Mouse (Mus musculus) retina, embryonic 14.5 days (tissue): ENCODE measurements around the gene Cd164.

Experiments used
- DNase-seq: peaks from one replicate; pipeline ENCODE4 v3.0.0-alpha.2; 2015; ENCODE audit warnings: low spot score

The Cd164 gene

GRCm38 (mm10) chr10:41500941-41501340, 18.3 kb upstream of the Cd164 start:
- no peak for DNase-seq

DNA sequence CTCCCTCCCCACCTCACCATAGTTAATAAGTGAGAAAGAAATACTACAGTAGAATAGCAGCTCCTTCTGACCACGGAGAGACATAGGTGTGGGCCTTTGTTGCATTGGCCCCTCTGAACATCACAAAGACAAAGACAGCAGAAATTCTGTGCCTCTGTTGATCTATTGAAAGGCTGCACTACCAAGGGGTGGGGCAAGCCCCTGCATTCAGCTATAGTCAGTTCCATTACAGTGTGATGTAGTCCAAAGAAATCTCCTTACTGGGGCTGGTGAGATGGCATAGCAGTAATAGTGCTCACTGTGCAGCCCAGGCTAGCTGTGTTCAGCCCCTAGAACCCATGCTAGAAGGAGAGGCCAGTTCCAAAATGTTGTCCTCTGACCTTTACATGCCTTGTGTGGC, 14.2 kb upstream of the Cd164 start:
- no peak for DNase-seq

GRCm38 (mm10) chr10:41505446-41505845, 13.8 kb upstream of the Cd164 start:
- DNase-seq: peak; percentile 89

- peak; percentile 57 for DNase-seq
Measured at GRCm38 (mm10) chr10:41509160-41509559, 10.1 kb upstream of the Cd164 start.

GRCm38 (mm10) chr10:41514301-41514700, 4.9 kb upstream of the Cd164 start:
- DNase-seq: no peak

GRCm38 (mm10) chr10:41514921-41515320, 4.3 kb upstream of the Cd164 start:
- DNase-seq: no peak

DNA sequence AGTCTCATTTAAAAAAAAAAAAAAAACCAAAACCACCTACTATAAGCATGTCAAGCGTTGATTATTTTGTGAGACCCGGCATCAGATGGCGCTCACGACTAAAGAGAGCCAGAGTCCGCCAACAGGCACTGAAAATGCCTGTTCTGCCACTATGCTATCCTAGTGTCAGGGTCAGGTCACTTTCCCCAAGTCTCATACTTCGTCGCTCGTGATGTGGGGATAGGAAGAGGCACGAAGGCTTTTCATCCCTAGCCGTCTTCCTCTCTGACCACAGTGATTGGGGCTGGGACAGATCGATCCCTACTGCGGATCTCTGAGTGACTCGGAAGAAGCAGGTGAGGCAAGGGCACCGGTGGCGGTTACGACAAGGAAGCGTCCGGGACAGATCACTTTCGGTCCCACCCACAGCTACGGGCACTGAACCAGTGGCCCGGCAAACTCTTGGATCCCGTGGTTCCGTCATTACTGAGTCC, 670 bp upstream of the Cd164 start:
- DNase-seq: peak; percentile 80

- DNase-seq: peak; percentile 69
Measured at GRCm38 (mm10) chr10:41519640-41520409, 611 bp downstream of the Cd164 start.

DNA sequence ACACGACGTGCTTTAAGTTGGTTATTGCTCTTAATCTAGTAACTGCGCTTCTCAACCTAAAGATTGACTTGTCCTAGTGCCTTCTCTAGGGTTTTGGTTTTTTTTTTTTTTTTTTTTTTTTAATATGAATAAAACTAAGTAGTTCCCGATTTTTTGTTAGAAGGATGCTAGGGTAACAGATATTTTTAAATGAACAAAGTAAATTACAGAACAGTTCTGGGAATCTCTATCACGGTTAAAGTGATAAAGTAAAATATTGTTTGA, 1.1 kb downstream of the Cd164 start:
- DNase-seq: no peak

- DNase-seq: no peak
Measured at GRCm38 (mm10) chr10:41523386-41523785, 4.2 kb downstream of the Cd164 start.

DNA sequence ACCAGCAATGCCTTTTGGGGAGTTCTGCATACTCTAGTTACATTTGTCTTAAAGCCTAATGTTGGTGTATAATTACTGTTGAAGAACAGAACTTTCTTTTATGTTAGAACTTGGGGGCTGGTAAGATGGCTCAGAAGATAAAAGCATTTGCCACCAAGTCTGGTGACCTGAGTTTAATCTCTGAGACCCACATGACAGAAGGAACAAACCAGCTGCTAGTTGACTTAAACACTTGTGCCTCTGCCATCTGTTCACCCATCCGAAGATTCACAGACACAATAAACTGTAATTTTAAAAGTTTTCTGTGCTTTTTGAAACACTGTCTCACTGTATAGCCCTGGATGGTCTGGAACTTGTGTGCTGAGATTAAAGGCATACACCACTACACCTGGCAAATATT, 6.5 kb downstream of the Cd164 start:
- no peak for DNase-seq

GRCm38 (mm10) chr10:41529972-41530371, 10.8 kb downstream of the Cd164 start:
- no peak for DNase-seq

GRCm38 (mm10) chr10:41535991-41536390, 16.8 kb downstream of the Cd164 start:
- DNase-seq: no peak

DNA sequence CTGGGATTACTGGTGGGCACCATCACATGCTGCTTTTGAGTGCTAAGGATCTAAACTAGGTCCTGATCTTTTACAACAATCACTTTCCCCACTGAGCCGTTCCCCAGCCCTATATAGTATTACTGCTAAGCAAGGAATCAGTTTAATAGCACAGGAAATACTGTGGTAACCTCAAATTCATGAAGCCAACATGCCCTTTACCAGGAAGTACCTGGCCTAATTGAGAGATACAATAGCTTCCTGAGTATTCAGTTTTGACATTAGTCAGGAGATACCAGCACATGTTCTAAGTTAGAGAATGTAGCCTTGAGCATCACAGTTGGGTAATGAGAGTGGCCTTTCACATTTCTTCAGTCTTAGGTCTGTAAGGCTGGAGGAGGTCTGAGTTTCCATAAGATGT, 17.5 kb downstream of the Cd164 start:
- no peak for DNase-seq

DNA sequence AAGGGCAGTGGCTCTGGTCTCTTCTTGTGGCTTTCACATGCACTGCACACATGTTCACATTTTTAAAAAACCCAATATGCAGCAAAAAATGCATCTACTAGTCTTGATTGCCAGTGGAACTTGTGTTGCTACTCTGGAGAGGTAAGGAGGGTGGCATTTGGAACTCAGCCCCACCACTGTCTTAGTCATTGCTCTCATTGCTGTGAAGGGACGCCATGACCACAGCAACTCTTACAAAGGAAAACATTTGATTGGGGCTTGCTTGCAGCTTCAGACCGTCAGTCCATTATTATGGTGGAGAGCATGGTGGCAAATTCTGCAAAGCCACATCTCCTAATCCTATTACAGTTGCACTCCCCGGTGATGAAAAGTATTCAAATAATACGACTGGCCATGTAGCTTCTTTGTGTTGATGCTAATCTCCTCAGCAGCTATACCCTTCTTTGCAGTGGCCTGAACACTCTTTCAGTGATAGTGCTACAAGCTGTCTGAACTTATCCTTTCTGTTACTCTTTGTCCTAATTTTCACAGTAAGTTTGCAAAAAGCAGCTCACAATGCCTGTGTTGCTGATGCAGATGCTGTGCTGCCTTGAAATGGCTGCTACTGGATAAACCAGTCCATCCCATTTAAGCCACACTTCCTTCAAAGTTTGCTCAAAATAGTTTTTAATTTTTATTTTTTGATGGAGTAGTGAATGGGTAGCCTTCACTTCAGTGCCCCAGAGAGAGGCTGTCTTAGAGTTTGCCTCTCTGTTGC, 18.2 kb downstream of the Cd164 start:
- no peak for DNase-seq

DNA sequence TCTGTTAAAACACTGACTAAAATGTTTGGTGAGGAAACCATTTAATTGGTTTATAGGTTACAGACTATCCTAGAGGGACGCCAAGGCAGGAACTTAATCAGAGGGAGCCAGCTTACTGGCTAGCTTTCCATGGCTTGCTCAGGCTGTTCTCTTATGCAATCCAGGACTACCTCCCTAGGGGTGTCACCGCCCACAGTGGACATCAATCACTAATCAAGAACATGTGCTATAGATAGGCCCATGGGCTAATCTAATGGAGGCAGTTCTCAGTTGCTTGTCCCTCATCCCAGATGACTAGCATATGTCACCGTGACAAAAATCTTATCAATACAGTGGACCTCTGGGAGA, 18.7 kb downstream of the Cd164 start:
- DNase-seq: no peak

DNA sequence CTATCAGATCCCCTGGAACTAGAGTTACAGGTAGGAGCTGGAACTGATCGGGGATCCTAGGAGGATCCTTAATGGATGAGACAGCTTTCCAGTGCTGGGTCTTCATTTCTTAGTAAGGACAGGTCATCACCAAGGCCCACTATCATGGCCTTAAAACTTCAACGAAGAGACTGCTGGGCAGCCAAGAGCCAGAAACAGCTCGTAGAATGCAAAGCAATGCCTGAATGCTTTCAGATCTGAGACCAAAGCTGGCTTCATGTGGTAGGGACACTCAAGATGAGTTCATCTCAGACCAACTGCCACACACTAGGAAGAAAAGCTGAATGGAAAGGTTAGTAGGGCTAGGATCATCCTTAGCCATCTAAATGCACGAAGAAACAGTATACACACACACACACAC, 19.8 kb downstream of the Cd164 start:
- DNase-seq: no peak

DNA sequence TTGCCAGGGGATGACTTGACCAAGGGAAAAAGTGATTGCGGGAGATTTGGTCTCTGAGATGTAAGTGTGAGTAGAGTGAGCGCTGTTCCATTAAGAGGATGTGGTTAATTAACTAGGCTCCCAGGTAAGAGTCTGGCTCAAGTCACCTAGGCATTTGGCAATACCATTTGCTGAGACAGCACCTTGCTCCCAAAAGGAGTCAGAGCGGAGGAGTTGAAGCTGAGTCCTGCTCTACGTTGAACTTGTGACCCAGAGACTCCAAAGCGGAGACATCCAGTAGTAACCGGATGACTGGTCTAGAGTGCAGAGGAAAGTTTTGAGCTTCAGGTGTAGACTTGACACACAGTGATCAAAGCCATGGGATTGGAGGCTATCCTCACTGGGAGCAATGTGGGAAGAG, 22.8 kb downstream of the Cd164 start:
- DNase-seq: no peak

DNA sequence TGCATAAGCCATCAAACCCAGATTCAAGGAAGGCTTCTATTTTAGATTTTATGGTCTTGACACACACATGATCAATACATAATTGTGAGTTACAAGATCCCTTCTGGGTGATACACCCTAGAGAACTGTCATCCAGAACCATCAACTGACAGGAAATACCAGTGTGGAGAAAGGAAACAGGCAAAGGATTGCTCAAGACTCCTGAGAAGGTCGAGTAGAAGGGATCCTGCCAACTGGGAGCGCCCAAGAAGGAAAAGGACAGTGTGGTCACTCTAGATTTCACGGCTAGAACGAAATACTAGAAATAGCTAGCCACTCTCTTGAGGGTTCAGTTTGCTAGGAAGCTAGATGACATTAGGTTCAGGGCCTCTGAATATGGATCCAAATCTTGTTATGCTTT, 24.2 kb downstream of the Cd164 start:
- DNase-seq: no peak

DNA sequence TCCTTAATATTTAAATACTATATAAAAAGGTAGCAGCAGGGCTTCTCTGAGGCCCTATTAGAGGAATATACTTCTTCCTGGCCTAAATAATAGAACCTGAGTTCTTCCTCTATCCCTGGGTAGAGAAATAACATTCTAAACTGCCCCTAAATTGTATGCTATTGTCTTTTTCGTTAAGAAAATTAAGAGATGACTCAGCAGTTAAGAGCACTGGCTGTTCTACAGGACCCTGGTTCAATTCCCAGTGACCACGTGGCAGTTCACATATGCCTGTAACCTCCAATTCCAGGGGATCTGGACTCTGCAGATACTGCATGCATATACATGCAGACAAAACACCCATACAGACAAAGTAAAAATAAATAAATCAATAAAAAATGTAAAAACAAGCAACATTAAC, 24.6 kb downstream of the Cd164 start:
- no peak for DNase-seq

GRCm38 (mm10) chr10:41544481-41545190, 25.4 kb downstream of the Cd164 start:
- no peak for DNase-seq

DNA sequence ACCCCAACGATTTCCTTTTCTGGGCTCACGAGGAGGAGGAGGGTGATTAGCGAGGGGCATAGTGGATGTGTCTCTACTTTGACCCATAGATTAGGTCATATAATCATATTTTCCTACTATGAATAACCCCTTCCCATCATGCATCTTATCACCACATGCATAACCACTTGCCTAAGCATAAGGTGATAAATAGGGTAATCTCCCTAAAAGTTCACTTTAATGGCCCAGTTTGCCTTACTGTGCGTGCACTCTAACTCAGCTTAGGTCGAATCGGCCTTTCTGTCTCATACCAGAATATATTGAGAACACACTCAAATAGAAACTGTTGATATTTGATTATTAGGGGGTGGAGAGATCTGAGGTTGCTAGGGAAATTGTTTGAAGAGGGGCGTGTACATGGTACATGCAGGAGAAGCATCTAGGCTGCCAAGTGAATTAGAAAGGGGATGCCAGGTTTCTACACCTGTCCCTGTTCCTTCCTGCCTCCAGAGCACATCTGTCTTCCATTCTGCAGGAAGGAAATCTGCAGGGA, 26.1 kb downstream of the Cd164 start:
- DNase-seq: no peak
